Mouse (Mus musculus) neural tube, embryonic 14.5 days (tissue): ENCODE data around the gene Wnk2. TPM values are rescaled to one million over a fixed set of nuclear protein-coding genes. Genes with fewer than 3 reads are reported as not detected.

Experiments used
- ATAC-seq: fragments of 200-750 bp; cut with Nextera tagmentation; 2 replicates; pipeline ENCODE4 v1.8.0; 2017; ENCODE audit warnings: low read depth, mild to moderate bottlenecking, moderate TSS enrichment, moderate library complexity
- H3K27ac ChIP-seq: fragments of 300-500 bp; sonication (generic); 2 replicates; pipeline ENCODE4 v1.5.1; 2014; ENCODE audit warnings: low read depth, mild to moderate bottlenecking, control low read depth, low read length, moderate library complexity, mixed read lengths
- H3K27me3 ChIP-seq: fragments of 300-500 bp; sonication (generic); 2 replicates; pipeline ENCODE4 v1.6.1; 2014; ENCODE audit warnings: low read length; ENCODE audit not compliant: control insufficient read depth, insufficient read depth
- H3K36me3 ChIP-seq: fragments of 300-500 bp; sonication (generic); 2 replicates; pipeline ENCODE4 v1.6.1; 2014; ENCODE audit warnings: low read length, mixed read lengths; ENCODE audit not compliant: control insufficient read depth, insufficient read depth
- H3K4me1 ChIP-seq: fragments of 300-500 bp; sonication (generic); 2 replicates; pipeline ENCODE4 v1.6.1; 2014; ENCODE audit warnings: low read length; ENCODE audit not compliant: control insufficient read depth, insufficient read depth
- H3K4me2 ChIP-seq: fragments of 300-500 bp; sonication (generic); 2 replicates; pipeline ENCODE4 v1.6.1; 2014; ENCODE audit warnings: mild to moderate bottlenecking, low read depth, low read length, control low read depth
- H3K4me3 ChIP-seq: fragments of 300-500 bp; sonication (generic); 2 replicates; pipeline ENCODE4 v1.5.1; 2014; ENCODE audit warnings: low read depth, low read length, control low read depth, mixed read lengths
- H3K9ac ChIP-seq: fragments of 300-500 bp; sonication (generic); replicated peaks from 2 replicates; pipeline ENCODE4 v1.6.1; 2014; ENCODE audit warnings: low read depth, mild to moderate bottlenecking, control low read depth, low read length, mixed read lengths
- H3K9me3 ChIP-seq: fragments of 300-500 bp; sonication (generic); 2 replicates; pipeline ENCODE4 v1.6.1; 2016; ENCODE audit warnings: low read length; ENCODE audit not compliant: control insufficient read depth
- WGBS: fragments of 180-500 bp; shearing (Covaris S2); extraction: QIAGEN DNeasy Blood & Tissue Kit; methylation state at CpG from one replicate; pipeline ENCODE4 v1.1.7; 2014; 5-methylcytosine and 5-hydroxymethylcytosine counted together
- polyA plus RNA-seq: library from polyadenylated mRNA; unstranded; fragments of >200 nt; fragmentation: Nextera tagmentation; extraction: Ambion mirVana; gene quantifications from 2 replicates; pipeline ENCODE4 v1.2.1, GENCODE M21; 2014

Gene Wnk2
- polyA plus RNA-seq, 1 experiment from 2014 or later, result 33.1 TPM

DNA sequence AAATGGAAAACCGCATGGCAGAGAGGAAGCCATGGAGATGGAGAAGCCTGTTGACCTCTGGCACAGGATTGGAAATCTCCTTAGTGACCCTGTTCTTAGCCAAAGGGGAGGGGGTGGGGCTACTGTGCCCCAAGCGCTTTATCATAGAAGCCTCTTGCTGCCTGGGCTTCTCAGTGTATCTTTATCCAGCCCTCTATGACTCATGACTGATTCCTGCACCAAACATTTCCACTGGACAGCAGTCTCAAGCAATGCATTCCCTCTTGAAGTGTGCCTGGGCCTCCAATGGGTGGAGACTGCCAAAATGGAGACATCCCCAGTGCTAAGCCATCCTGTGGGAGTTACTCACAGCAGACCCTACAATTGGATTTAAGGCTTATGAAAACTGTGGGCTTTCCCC is 157.7 kb downstream of the Wnk2 start:
- Histone ChIP-seq H3K4me3 (no peak overlapping the region), H3K9me3 (no peaks in the 10 kb centered on the region), H3K4me2 (no peak overlapping the region), H3K27me3 (no peaks in the 10 kb centered on the region), H3K36me3 (no peaks in the 10 kb centered on the region), H3K9ac (no peak overlapping the region), H3K4me1 (no peaks in the 10 kb centered on the region), H3K27ac (no peak overlapping the region)
- no peak for ATAC-seq
- 93% methylated on average over 2 of the region's 2 CpGs for WGBS

Other genes with a start within 250 kb of the Wnk2 start
- 16.5 and 18.4 TPM in 2 replicates for gene Fam120a, start 180.0 kb downstream of the Wnk2 start, polyA plus RNA-seq
- gene Ninj1, start 39.5 kb upstream of the Wnk2 start, polyA plus RNA-seq, result 29.0 and 34.8 TPM in 2 replicates
- 35.7 and 37.3 TPM in 2 replicates for gene Card19, start 68.0 kb upstream of the Wnk2 start, polyA plus RNA-seq
- 0.56 and 0.91 TPM in 2 replicates for gene Susd3, start 100.7 kb upstream of the Wnk2 start, polyA plus RNA-seq
- gene Fgd3, start 172.3 kb upstream of the Wnk2 start, polyA plus RNA-seq, result 2.2 and 2.4 TPM in 2 replicates
- gene Bicd2, start 193.6 kb upstream of the Wnk2 start, polyA plus RNA-seq, result 27.6 and 38.6 TPM in 2 replicates